Mouse (Mus musculus) intestine, postnatal 0 days (tissue): ENCODE results near the gene Grid1. TPM values are rescaled to one million over a fixed set of nuclear protein-coding genes. Genes with fewer than 3 reads are reported as not detected.

ENCODE experiments used
- ATAC-seq: fragments of 200-750 bp; cut with Nextera tagmentation; 2 replicates; pipeline ENCODE4 v1.8.0; 2017; ENCODE audit warnings: mild to moderate bottlenecking, moderate TSS enrichment, moderate library complexity
- H3K27ac ChIP-seq: fragments of 300-500 bp; sonication (generic); 2 replicates; pipeline ENCODE4 v1.5.1; 2014; ENCODE audit warnings: mild to moderate bottlenecking, low read depth, low read length, moderate library complexity
- H3K27me3 ChIP-seq: fragments of 300-500 bp; sonication (generic); replicated peaks from 2 replicates; pipeline ENCODE4 v1.6.1; 2014; ENCODE audit warnings: low read length, mixed read lengths; ENCODE audit not compliant: control insufficient read depth, insufficient read depth
- H3K36me3 ChIP-seq: fragments of 300-500 bp; sonication (generic); 2 replicates; pipeline ENCODE4 v1.6.1; 2014; ENCODE audit warnings: mild to moderate bottlenecking, moderate library complexity; ENCODE audit not compliant: control insufficient read depth, insufficient read depth
- H3K4me1 ChIP-seq: fragments of 300-500 bp; sonication (generic); replicated peaks from 2 replicates; pipeline ENCODE4 v1.6.1; 2014; ENCODE audit warnings: antibody characterized with exemption, low read length, mixed read lengths; ENCODE audit not compliant: control insufficient read depth, insufficient read depth
- H3K4me2 ChIP-seq: fragments of 300-500 bp; sonication (generic); replicated peaks from 2 replicates; pipeline ENCODE4 v1.6.1; 2014; ENCODE audit warnings: low read depth, mild to moderate bottlenecking, moderate library complexity
- H3K4me3 ChIP-seq: fragments of 300-500 bp; sonication (generic); 2 replicates; pipeline ENCODE4 v1.5.1; 2014; ENCODE audit warnings: low read depth, low read length
- H3K9ac ChIP-seq: fragments of 300-500 bp; sonication (generic); 2 replicates; pipeline ENCODE4 v1.6.1; 2014; ENCODE audit warnings: mild to moderate bottlenecking, low read depth, low read length
- H3K9me3 ChIP-seq: fragments of 300-500 bp; sonication (generic); 2 replicates; pipeline ENCODE4 v1.6.1; 2016; ENCODE audit warnings: mixed run types; ENCODE audit not compliant: control insufficient read depth
- CTCF ChIP-seq: sonication (generic); IDR thresholded peaks from 2 replicates; pipeline ENCODE4 v1.5.1; 2016; ENCODE audit warnings: low read depth, mild to moderate bottlenecking, control low read depth, antibody characterized with exemption, moderate library complexity
- WGBS: fragments of 180-500 bp; shearing (Covaris S2); extraction: QIAGEN DNeasy Blood & Tissue Kit; methylation state at CpG from one replicate; pipeline ENCODE4 v1.1.7; 2014; 5-methylcytosine and 5-hydroxymethylcytosine counted together
- polyA plus RNA-seq: library from polyadenylated mRNA; unstranded; fragments of >200 nt; fragmentation: Nextera tagmentation; extraction: Ambion mirVana; gene quantifications from 2 replicates; pipeline ENCODE4 v1.2.1, GENCODE M21; 2015

Gene Grid1
- polyA plus RNA-seq, 1 experiment from 2014 or later = 0.12 TPM

DNA sequence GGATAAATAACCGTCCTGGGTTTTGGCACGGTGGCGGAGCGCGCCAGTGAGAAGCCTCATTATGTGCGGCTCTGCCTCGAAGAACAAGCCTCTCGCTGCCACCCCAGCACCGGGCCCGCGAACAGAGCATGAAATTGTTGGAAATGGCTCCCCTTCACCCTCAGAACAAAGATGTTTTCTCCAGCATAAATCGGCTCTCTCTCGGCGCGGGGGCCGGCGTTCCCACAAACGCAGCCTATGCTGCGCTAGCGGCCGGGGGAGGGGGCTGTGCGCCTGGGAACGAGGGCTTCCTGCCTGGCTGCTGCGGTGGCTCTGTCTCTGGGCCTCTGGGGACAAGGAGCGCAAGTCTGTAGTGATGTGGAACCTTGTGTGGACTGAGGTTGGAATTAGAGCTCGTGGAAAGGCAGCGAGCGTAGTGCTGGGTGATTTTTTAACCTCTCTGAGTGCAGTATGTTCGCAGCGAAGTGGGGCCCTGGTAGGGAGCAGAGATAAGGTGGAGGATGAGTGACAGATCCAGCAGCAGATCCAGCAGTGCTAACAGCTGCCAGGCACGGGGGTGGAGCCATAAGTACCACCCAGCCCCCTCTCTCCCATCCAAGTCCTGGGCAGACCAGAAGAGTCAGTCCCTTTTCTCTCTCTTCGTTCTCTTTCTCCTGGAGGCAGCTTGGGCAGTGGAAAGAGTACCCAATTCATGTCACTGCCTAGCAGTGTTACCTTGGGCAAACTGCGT lies 76.5 kb downstream of the Grid1 start:
- no peaks in the 10 kb centered on the region for H3K9me3 ChIP-seq
- 7% methylated on average over 33 of the region's 33 CpGs for WGBS
- no peaks in the 10 kb centered on the region for H3K27me3 ChIP-seq
- H3K4me1 ChIP-seq = no peaks in the 10 kb centered on the region
- no peak overlapping the region for H3K4me3 ChIP-seq
- peak overlapping the region; percentile 24; the same call in 1 of the 2 replicates for H3K4me2 ChIP-seq
- H3K36me3 ChIP-seq = no peaks in the 10 kb centered on the region
- no peak for ATAC-seq
- peak; percentile 28 for TF ChIP-seq CTCF
- no peak overlapping the region for H3K27ac ChIP-seq
- H3K9ac ChIP-seq = no peak overlapping the region

DNA sequence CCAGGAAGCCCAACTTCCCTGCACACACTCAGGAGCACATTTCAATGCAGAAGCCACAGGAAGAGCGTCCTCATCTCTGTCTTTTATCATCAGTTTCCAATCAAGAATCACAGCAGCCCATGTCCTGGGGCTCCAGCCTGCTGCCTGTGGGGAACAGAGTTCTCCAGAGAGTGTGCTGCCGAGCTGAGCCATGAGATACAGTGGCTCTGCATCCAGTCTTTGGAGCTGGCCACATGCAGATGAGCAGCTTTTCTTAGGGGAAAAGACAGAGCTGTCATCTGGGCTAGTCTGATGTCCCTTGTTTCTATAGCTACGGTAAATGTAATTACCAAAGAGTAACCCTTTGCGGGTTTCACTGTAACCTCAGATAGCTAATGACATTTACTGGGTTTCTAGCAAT lies 83.9 kb downstream of the Grid1 start:
- no peaks in the 10 kb centered on the region for H3K27me3 ChIP-seq
- H3K9ac ChIP-seq = no peak overlapping the region
- no peak overlapping the region for H3K4me2 ChIP-seq
- no peak for TF ChIP-seq CTCF
- H3K9me3 ChIP-seq = no peaks in the 10 kb centered on the region
- no peak overlapping the region for H3K4me3 ChIP-seq
- no peak overlapping the region for H3K27ac ChIP-seq
- WGBS = 67% methylated on average over 4 of the region's 4 CpGs
- no peak for ATAC-seq
- no peaks in the 10 kb centered on the region for H3K36me3 ChIP-seq
- H3K4me1 ChIP-seq = no peaks in the 10 kb centered on the region

DNA sequence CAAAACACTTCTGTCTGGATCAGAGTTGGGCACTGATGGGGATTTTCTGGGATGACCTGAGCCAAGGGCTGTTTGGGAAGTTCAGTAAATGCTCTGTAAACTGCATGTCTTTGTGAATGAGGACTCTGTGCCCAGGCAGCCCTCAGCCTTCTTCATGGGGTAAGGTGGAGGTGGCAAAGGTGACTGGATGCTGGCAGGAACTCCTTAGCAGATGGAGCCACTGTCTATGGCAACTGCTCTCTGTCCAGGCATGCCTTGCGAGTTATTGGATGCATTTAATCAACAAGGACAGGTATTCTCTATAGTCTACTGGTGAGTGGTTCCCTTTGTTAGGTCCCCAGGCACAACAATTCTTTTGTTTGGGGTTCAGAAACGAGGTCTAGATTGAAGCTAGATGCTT lies 85.8 kb downstream of the Grid1 start:
- no peak for TF ChIP-seq CTCF
- H3K9ac ChIP-seq = no peak overlapping the region
- no peak for ATAC-seq

DNA sequence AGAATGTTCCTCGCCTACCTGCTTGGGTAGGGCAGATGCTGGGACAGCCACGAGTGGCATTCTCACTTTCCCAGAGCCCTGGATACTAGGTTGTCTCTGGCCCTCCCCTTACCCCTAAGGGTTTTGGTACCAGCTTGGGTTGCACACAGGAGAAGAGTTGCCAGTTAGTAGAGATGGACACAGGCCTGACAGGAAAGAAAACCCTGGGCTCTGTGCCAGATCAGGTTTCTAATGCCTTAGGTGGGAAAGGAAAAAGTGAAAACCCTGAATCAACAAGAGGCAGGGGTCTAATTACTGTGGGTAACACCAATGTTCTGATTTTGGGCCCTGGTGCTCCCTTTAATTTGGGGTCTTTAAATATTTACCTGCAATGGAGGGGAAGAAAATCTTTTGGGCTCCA lies 88.5 kb downstream of the Grid1 start:
- no peaks in the 10 kb centered on the region for H3K4me1 ChIP-seq
- H3K27me3 ChIP-seq = no peaks in the 10 kb centered on the region
- no peaks in the 10 kb centered on the region for H3K9me3 ChIP-seq
- no peak overlapping the region for H3K9ac ChIP-seq
- WGBS = 73% methylated on average over 2 of the region's 2 CpGs
- H3K36me3 ChIP-seq = no peaks in the 10 kb centered on the region
- TF ChIP-seq CTCF = no peak
- no peak overlapping the region for H3K27ac ChIP-seq
- ATAC-seq = no peak
- no peak overlapping the region for H3K4me2 ChIP-seq
- H3K4me3 ChIP-seq = no peak overlapping the region

More for the DNA sequence above, 85.8 kb downstream of the Grid1 start:
- Histone ChIP-seq H3K27ac (no peak overlapping the region), H3K4me3 (no peak overlapping the region), H3K4me1 (no peaks in the 10 kb centered on the region), H3K36me3 (no peaks in the 10 kb centered on the region), H3K4me2 (no peak overlapping the region), H3K9me3 (no peaks in the 10 kb centered on the region), H3K27me3 (no peaks in the 10 kb centered on the region)
- WGBS = 53% methylated on average over 2 of the region's 2 CpGs

DNA sequence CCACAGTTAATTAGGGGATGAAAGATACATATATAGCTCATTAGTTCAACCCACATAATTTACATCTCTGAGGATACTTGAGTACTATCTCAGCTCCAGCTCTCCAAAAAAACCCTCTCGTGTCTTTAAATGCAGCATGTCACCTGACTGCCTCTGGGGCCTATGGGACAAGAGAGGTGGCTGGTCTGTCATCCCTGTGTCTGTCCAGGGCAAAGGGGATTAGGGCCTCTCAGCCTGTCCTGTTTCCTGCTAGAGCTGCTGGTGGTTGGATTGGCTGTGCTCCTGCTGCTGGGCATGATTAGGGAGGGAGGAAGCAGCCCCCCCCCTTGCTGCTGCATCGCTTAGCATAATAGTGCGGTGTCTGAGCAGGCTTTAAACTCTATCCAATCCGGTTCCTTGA lies 88.9 kb downstream of the Grid1 start:
- H3K4me1 ChIP-seq = no peaks in the 10 kb centered on the region
- H3K4me3 ChIP-seq = no peak overlapping the region
- H3K27ac ChIP-seq = no peak overlapping the region
- 53% methylated on average over 4 of the region's 4 CpGs for WGBS
- H3K9me3 ChIP-seq = no peaks in the 10 kb centered on the region
- H3K4me2 ChIP-seq = no peak overlapping the region
- no peaks in the 10 kb centered on the region for H3K36me3 ChIP-seq
- TF ChIP-seq CTCF = no peak
- no peak overlapping the region for H3K9ac ChIP-seq
- no peak for ATAC-seq
- H3K27me3 ChIP-seq = no peaks in the 10 kb centered on the region

DNA sequence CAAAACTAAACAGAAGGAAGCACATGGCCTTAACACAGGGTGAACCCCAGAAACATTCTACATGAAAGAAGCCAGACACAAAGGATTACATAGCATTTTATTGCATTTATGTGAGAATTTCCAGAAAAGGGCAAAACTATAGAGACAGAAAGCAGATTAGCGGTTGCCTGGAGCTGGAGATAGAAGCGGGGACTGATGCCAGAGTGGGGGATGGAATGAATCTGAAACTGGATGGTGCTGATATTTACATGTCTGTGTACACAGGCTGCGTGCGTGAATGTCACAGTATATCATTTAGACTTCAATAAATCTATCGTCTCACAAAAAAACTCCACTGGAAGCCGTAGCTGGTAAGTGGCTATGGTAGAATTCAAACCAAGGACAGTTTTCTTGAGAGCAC lies 96.4 kb downstream of the Grid1 start:
- TF ChIP-seq CTCF = no peak
- ATAC-seq = no peak
- Histone ChIP-seq H3K9ac (no peak overlapping the region), H3K27ac (no peak overlapping the region), H3K4me3 (no peak overlapping the region), H3K4me1 (no peaks in the 10 kb centered on the region), H3K27me3 (no peaks in the 10 kb centered on the region), H3K9me3 (no peaks in the 10 kb centered on the region), H3K36me3 (no peaks in the 10 kb centered on the region), H3K4me2 (no peak overlapping the region)
- WGBS = 62% methylated on average over 6 of the region's 6 CpGs
